Mouse (Mus musculus) testis, adult 2 months (tissue): Measurements from ENCODE around the gene Actc1.

Experiments
- CTCF ChIP-seq: fragments of 200-500 bp; IDR thresholded peaks from 2 replicates; pipeline ENCODE4 v1.5.1; 2012; ENCODE audit warnings: low read depth, mild to moderate bottlenecking, inconsistent platforms, low read length, moderate library complexity; ENCODE audit not compliant: control insufficient read depth, insufficient read depth, insufficient replicate concordance
- POLR2A ChIP-seq: fragments of 200-500 bp; IDR thresholded peaks from 2 replicates; pipeline ENCODE4 v1.6.1; 2012; ENCODE audit warnings: low read depth, mild to moderate bottlenecking, inconsistent platforms, low read length, moderate library complexity; ENCODE audit not compliant: control insufficient read depth

DNA sequence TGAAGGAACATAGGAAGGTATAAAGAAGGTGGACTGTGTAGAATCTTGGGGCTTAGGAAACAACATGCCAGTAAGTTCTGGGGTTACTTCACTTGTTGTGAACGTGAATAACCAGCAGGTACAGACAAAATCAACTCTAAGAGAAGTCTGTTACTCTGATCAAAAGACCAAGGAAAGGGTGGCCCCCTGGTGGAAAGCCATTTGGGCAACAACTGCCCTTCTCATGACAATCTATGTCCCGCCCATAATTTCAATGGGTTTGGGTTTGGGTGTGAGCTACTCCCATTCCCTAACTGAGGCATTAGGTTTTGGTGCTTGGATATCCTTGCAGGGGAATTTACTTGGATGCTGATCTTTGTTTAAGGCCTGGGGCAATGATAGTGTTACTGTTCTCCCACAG lies 10.7 kb upstream of the Actc1 start:
- TF ChIP-seq CTCF (no peak), POLR2A (no peak)
